Mouse (Mus musculus): ENCODE measurements around the gene Srpr. TPM values are rescaled to one million over a fixed set of nuclear protein-coding genes. Genes with fewer than 3 reads are reported as not detected.

Srpr gene
- total RNA-seq, 2 experiments from 2014 or later: 62.3 to 63.3 TPM

Other genes with a start within 250 kb of the Srpr start
- gene St3gal4, start 80.9 kb upstream of the Srpr start, total RNA-seq (2021): 10 to 100 TPM; 23.9 to 24.5 TPM
- 10 to 100 TPM; 19.2 to 21.5 TPM for gene Dcps, start 24.1 kb upstream of the Srpr start, total RNA-seq (2021)
- gene Tirap, start 116 bp downstream of the Srpr start, total RNA-seq (2021): 1 to 10 TPM; 1.5 to 2.2 TPM
- gene Foxred1, start 10.9 kb downstream of the Srpr start, total RNA-seq (2021): 10 to 100 TPM; 34.3 to 34.5 TPM
- 10 to 100 TPM; 25.8 to 26.3 TPM for gene Fam118b, start 67.6 kb downstream of the Srpr start, total RNA-seq (2021)
- 10 to 100 TPM in 1 of 2 experiments, 1 to 10 TPM in 1; 8.7 to 10.9 TPM for gene Rpusd4, start 67.7 kb downstream of the Srpr start, total RNA-seq (2021)
- gene Cdon, start 221.0 kb downstream of the Srpr start, total RNA-seq (2021): 10 to 100 TPM in 1 of 2 experiments, 1 to 10 TPM in 1; 9.5 to 15.8 TPM

Data from layer of hippocampus, postnatal 25 days (tissue).